Mouse (Mus musculus): ENCODE data around the gene Ascc2. TPM values are rescaled to one million over a fixed set of nuclear protein-coding genes. Genes with fewer than 3 reads are reported as not detected.

Gene Ascc2
- total RNA-seq, 1 experiment: 23.8 TPM

GRCm38 (mm10) chr11:4714727-4715126 is 77.2 kb downstream of the Ascc2 start:
- Histone ChIP-seq H3K4me3 (ENCODE audit: insufficient read depth in 1 of 2, low read depth in 1 of 2, low read length in 2 of 2, poor library complexity in 1 of 2, severe bottlenecking in 1 of 2) (no peak overlapping the region), H3K36me3 (ENCODE audit: control insufficient read depth, insufficient read depth, low read length, poor library complexity, severe bottlenecking) (no peaks in the 10 kb centered on the region), H3K4me1 (ENCODE audit: control insufficient read depth in 2 of 2, insufficient read depth in 2 of 2, low read length in 2 of 2, poor library complexity in 1 of 2) (no peaks in the 10 kb centered on the region), H3K9me3 (ENCODE audit: control insufficient read depth, insufficient read depth, low read depth, low read length) (no peaks in the 10 kb centered on the region), H3K9ac (ENCODE audit: insufficient read depth, low read depth, low read length, poor library complexity, severe bottlenecking) (no peak overlapping the region), H3K27ac (ENCODE audit: insufficient read depth, low read depth, low read length, poor library complexity, severe bottlenecking) (no peak overlapping the region)
- no peak for TF ChIP-seq MAFK (IDR thresholded peaks at IDR 0.05; ENCODE audit: insufficient read depth, low read depth, low read length)
- TF ChIP-seq HCFC1 (IDR thresholded peaks at IDR 0.05; ENCODE audit: borderline replicate concordance, insufficient read depth, low read length): no peak
- no peak for TF ChIP-seq ZNF384 (IDR thresholded peaks at IDR 0.05; ENCODE audit: low read depth, low read length)
- TF ChIP-seq CHD2 (IDR thresholded peaks at IDR 0.05; ENCODE audit: low read depth, low read length): no peak
- no peak for TF ChIP-seq ZC3H11A (IDR thresholded peaks at IDR 0.05; ENCODE audit: borderline replicate concordance, low read depth, low read length)
- in situ Hi-C loops (cut with MboI; ENCODE audit: low sequenced_read_pairs in 2 of 2, unreplicated experiment in 2 of 2): no loop called here
- no peak for DNase-seq (ENCODE audit: low read depth, low spot score)

- Histone ChIP-seq H3K4me1 (ENCODE audit: control insufficient read depth in 2 of 2, insufficient read depth in 2 of 2, low read length in 2 of 2, poor library complexity in 1 of 2) (peaks cover 2 to 4% of the 10 kb centered on the region in 2 experiments; a peak in 1 of 4 replicates), H3K9me3 (ENCODE audit: control insufficient read depth, insufficient read depth, low read depth, low read length) (no peaks in the 10 kb centered on the region), H3K9ac (ENCODE audit: insufficient read depth, low read depth, low read length, poor library complexity, severe bottlenecking) (no peak overlapping the region), H3K36me3 (ENCODE audit: control insufficient read depth, insufficient read depth, low read length, poor library complexity, severe bottlenecking) (no peaks in the 10 kb centered on the region), H3K27ac (ENCODE audit: insufficient read depth, low read depth, low read length, poor library complexity, severe bottlenecking) (no peak overlapping the region), H3K4me3 (ENCODE audit: insufficient read depth in 1 of 2, low read depth in 1 of 2, low read length in 2 of 2, poor library complexity in 1 of 2, severe bottlenecking in 1 of 2) (no peak overlapping the region)
- in situ Hi-C loops (cut with MboI; ENCODE audit: low sequenced_read_pairs in 2 of 2, unreplicated experiment in 2 of 2): no loop called here
- TF ChIP-seq CHD2 (IDR thresholded peaks at IDR 0.05; ENCODE audit: low read depth, low read length): no peak
- TF ChIP-seq HCFC1 (IDR thresholded peaks at IDR 0.05; ENCODE audit: borderline replicate concordance, insufficient read depth, low read length): no peak
- TF ChIP-seq ZC3H11A (IDR thresholded peaks at IDR 0.05; ENCODE audit: borderline replicate concordance, low read depth, low read length): no peak
- TF ChIP-seq MAFK (IDR thresholded peaks at IDR 0.05; ENCODE audit: insufficient read depth, low read depth, low read length): no peak
- no peak for TF ChIP-seq ZNF384 (IDR thresholded peaks at IDR 0.05; ENCODE audit: low read depth, low read length)
- DNase-seq (ENCODE audit: low read depth, low spot score): no peak
Observed at GRCm38 (mm10) chr11:4715596-4715995, 78.0 kb downstream of the Ascc2 start.

- TF ChIP-seq MAFK (IDR thresholded peaks at IDR 0.05; ENCODE audit: insufficient read depth, low read depth, low read length): no peak
- no peak for TF ChIP-seq HCFC1 (IDR thresholded peaks at IDR 0.05; ENCODE audit: borderline replicate concordance, insufficient read depth, low read length)
- TF ChIP-seq ZC3H11A (IDR thresholded peaks at IDR 0.05; ENCODE audit: borderline replicate concordance, low read depth, low read length): no peak
- TF ChIP-seq CHD2 (IDR thresholded peaks at IDR 0.05; ENCODE audit: low read depth, low read length): no peak
- no peak for TF ChIP-seq ZNF384 (IDR thresholded peaks at IDR 0.05; ENCODE audit: low read depth, low read length)
Observed at GRCm38 (mm10) chr11:4716530-4717236, 79.1 kb downstream of the Ascc2 start.

GRCm38 (mm10) chr11:4718548-4718947 is 81.0 kb downstream of the Ascc2 start:
- Histone ChIP-seq H3K4me3 (ENCODE audit: insufficient read depth in 1 of 2, low read depth in 1 of 2, low read length in 2 of 2, poor library complexity in 1 of 2, severe bottlenecking in 1 of 2) (no peak overlapping the region), H3K9ac (ENCODE audit: insufficient read depth, low read depth, low read length, poor library complexity, severe bottlenecking) (no peak overlapping the region), H3K27ac (ENCODE audit: insufficient read depth, low read depth, low read length, poor library complexity, severe bottlenecking) (no peak overlapping the region), H3K36me3 (ENCODE audit: control insufficient read depth, insufficient read depth, low read length, poor library complexity, severe bottlenecking) (no peaks in the 10 kb centered on the region), H3K4me1 (ENCODE audit: control insufficient read depth in 2 of 2, insufficient read depth in 2 of 2, low read length in 2 of 2, poor library complexity in 1 of 2) (peaks cover 2 to 9% of the 10 kb centered on the region in 2 experiments; a peak in 1 of 4 replicates), H3K9me3 (ENCODE audit: control insufficient read depth, insufficient read depth, low read depth, low read length) (no peaks in the 10 kb centered on the region)
- in situ Hi-C loops (cut with MboI; ENCODE audit: low sequenced_read_pairs in 2 of 2, unreplicated experiment in 2 of 2): no loop called here
- TF ChIP-seq CHD2 (IDR thresholded peaks at IDR 0.05; ENCODE audit: low read depth, low read length) (no peak), ZNF384 (IDR thresholded peaks at IDR 0.05; ENCODE audit: low read depth, low read length) (no peak), HCFC1 (IDR thresholded peaks at IDR 0.05; ENCODE audit: borderline replicate concordance, insufficient read depth, low read length) (no peak), MAFK (IDR thresholded peaks at IDR 0.05; ENCODE audit: insufficient read depth, low read depth, low read length) (no peak), ZC3H11A (IDR thresholded peaks at IDR 0.05; ENCODE audit: borderline replicate concordance, low read depth, low read length) (no peak)
- DNase-seq (ENCODE audit: low read depth, low spot score): no peak

More at GRCm38 (mm10) chr11:4716530-4717236, 79.1 kb downstream of the Ascc2 start:
- Histone ChIP-seq H3K9ac (ENCODE audit: insufficient read depth, low read depth, low read length, poor library complexity, severe bottlenecking) (no peak overlapping the region), H3K36me3 (ENCODE audit: control insufficient read depth, insufficient read depth, low read length, poor library complexity, severe bottlenecking) (no peaks in the 10 kb centered on the region), H3K4me1 (ENCODE audit: control insufficient read depth in 2 of 2, insufficient read depth in 2 of 2, low read length in 2 of 2, poor library complexity in 1 of 2) (peaks cover 2 to 9% of the 10 kb centered on the region in 2 experiments; a peak in 1 of 4 replicates), H3K27ac (ENCODE audit: insufficient read depth, low read depth, low read length, poor library complexity, severe bottlenecking) (no peak overlapping the region), H3K4me3 (ENCODE audit: insufficient read depth in 1 of 2, low read depth in 1 of 2, low read length in 2 of 2, poor library complexity in 1 of 2, severe bottlenecking in 1 of 2) (no peak overlapping the region), H3K9me3 (ENCODE audit: control insufficient read depth, insufficient read depth, low read depth, low read length) (no peaks in the 10 kb centered on the region)
- in situ Hi-C loops (cut with MboI; ENCODE audit: low sequenced_read_pairs in 2 of 2, unreplicated experiment in 2 of 2): no loop called here
- DNase-seq (ENCODE audit: low read depth, low spot score): no peak
